Mouse (Mus musculus) hematopoietic stem cell, adult 5-6 weeks (primary cell): Measurements from ENCODE around the gene Tank. TPM values are rescaled to one million over a fixed set of nuclear protein-coding genes. Genes with fewer than 3 reads are reported as not detected.

Source experiments
- ATAC-seq, 2 experiments: fragments of 125-278 bp in 1 of 2; replicated peaks in 1 of 2; 2 replicates each; pipeline ENCODE4 v1.8.0; 2016 to 2017; ENCODE audit warnings: inconsistent platforms in 2 of 2, mild to moderate bottlenecking in 2 of 2, moderate number of reproducible peaks in 2 of 2, low read depth in 1 of 2, moderate TSS enrichment in 1 of 2; ENCODE audit not compliant: low FRiP score in 2 of 2, poor library complexity in 2 of 2, severe bottlenecking in 2 of 2, insufficient read depth in 1 of 2, low TSS enrichment in 1 of 2
- total RNA-seq: library from RNA; stranded (forward); fragments of 172-1452, 232-1000 nt; gene quantifications from 2 replicates; pipeline ENCODE4 v1.2.3, GENCODE M21; 2017

Gene Tank
- total RNA-seq, 1 experiment from 2014 or later, result 69.9 TPM

GRCm38 (mm10) chr2:61630864-61631555, 52.6 kb downstream of the Tank start:
- ATAC-seq, result no peak

- ATAC-seq, result no peak
These were observed 56.7 kb downstream of the Tank start for GRCm38 (mm10) chr2:61635099-61635498.

DNA sequence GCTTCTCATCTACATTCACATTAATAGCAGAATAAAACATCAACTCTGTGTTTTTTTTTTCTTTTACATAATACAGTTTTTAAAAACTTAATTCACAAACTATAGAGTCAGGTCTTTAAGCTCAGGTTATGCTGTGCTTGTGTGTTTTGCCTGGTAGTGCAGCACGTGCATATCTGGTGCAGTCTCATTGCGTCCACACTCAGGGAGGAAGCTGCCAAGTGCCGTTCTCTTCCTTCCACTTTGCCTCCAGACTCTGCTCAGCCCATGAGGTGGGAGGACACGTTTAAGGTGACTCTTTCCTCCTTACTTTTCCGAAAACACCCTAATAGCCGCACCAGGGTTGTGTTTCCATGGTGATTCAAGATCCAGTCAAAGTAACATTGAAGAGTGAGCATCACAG, 59.8 kb downstream of the Tank start:
- peak; percentile 75 to 77; a peak in 3 of 4 replicates for ATAC-seq

- ATAC-seq, result peak; percentile 81 to 88; a peak in 3 of 4 replicates
These were observed 64.3 kb downstream of the Tank start for GRCm38 (mm10) chr2:61642452-61643368.

GRCm38 (mm10) chr2:61651206-61651605, 72.8 kb downstream of the Tank start:
- no peak for ATAC-seq

DNA sequence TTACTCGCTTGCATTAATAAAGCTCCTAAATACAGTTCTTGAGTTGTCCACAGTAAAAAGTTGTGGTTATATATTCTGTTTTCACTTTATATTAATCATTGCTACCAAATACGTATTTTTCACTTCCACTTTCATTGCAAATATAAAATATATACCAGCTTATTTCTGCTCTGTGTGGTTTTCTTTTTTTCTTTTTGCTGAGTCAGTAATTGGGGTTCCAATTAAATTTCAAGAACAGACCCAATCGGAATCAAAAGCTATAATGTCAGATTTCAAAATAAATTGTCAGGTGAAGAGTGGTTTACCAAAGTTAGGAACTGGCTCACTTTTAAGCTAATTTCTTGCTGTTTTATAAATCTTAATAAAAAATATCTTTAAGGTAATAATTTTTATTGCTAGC, 73.3 kb downstream of the Tank start:
- ATAC-seq, result no peak

DNA sequence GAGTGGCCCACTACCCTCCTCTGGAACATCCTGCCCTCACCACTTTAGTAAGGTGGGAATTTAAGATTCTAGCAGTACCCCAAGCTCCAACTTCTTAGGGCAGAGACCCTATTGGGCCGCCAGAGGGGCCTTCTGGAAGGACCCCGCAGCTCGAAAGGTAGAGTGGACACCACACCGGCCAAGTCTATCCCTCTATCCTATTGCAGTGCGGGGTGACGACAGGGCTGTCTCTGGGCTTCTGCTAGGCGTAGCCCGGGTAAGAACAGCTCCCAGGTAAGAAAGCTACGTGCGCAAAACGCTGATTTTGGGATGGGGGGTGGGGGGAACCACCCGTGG, 76.6 kb downstream of the Tank start:
- 0 out of 4 replicates have a peak, but pooled peaks of 1 of the 2 experiments have one; percentile 2 for ATAC-seq

DNA sequence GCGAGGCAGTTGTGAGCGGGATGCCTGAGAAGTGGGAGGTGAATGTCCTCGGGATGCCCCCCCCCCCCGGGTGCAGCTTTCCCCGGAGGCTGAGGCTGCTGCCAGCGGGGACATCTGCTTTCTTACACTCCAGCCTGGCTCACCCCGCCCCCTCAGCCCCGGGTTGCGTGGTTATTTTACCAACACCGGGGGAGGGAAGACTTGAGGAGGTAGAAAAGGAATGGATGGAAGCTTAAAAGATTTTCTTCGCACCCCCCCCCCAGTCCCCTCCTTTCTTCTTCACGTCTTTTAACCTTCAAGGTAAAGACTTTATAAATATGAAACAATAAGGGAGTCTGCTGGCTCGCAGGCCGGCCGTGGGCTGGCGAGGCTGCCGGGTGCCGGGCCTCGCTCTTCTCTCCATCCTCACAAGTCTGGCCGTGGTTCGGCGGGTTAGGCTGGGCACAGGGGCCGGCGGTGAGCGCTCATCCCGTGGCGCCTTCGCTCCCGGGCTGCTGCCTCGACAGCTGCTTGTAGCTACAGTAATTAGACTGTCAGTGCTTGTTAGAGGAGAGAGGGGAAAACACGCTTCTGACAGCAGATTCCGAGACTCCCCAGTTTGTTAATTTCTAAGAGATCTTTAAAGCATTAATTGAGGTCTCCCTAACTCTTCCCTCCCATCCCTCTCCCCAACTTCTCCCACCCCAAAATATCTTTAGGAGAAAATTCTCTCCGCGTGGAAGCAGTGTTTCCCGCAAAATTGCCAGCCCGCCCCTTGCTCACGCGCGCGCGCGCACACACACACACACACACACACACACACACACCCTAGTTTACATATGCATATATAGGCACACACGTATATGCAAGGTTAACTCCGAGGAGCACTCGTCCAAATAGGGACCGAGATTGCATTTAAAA, 77.2 kb downstream of the Tank start:
- peak; percentile 25 to 37; a peak in 1 of 4 replicates for ATAC-seq

DNA sequence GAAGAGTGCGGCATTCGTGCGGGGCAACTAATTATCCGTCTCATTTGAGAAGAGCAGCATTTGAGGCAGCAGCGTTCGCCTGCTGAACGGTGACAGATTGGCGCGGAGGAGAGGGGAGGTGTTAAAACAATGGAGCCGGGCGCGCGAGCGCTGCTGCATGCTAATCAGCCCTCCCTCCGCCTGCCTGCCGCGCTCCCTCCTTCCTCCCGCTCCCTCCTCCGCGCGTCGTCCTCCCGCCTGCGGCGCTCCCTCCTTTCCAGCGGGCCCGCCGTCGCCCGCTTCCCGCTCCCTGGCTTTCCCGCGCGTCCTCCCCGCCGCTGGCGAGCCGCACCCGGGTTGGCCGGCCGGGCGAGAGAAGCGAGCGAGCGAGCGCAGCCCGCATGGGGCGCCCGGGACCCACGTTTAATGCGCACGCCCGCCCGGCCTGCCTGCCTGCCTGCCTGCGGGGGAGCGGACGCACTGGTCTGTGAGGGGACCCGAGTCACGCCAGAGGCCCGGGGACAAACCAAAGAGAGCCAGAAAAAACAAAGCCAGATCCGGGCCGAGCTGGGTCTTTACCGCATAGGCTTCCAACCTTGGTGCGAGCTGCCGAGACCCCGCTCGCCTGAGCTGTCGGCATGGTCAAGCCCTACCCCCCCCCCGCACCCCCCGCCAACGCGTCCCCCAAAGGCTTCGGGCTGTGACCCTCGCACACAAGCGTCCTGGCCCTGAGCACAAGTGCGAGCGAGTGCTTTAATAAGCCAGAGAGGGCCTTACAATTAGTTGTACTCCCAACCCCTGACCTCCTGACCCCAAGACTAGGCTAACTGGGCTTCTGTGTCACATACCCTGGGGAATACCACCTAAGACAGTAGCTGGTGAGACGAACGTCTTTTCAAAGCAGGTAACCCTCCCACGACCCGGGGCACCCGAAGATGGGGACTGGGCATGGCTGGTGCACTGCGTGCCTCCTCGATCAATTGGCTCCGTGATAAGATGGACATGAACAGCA, 78.3 kb downstream of the Tank start:
- ATAC-seq, result peak; percentile 66 to 68

DNA sequence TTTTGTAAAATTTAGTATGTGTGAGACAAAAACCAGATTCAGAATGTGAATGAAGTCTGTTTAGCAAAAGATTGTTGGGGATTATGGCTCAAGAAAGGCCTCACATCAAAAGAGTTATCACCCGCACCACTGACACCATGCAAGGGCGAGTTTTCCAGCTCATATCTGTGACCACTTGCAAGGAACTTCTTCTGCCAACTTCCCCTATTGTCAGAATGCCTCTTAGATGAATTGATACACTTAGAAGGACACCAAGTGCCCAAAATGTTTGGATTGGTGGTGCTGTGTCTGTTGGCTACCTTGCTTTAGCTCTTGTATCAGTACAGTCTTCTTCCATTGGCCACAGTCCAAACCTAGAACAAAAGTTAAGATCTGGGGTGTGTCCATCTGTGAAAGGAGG, 80.9 kb downstream of the Tank start:
- no peak for ATAC-seq

DNA sequence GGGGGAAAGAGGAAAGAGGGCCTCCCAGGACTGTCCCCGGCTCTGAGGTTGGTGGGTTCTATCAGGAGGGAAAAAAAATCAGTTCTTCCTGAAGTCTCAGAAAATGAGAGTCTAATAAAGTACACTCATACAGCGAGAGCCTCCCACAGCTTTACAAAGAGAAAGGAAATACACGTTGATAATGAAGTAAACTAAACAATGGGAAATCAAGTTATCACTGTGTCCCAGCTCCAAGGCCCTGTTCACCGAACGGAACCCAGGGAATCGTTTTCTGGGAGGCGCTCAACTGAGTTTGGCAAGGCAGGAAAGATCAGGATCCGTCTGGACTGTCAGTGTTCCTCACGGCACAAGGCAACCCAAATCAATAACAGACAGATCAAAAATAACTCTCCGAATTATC, 84.4 kb downstream of the Tank start:
- ATAC-seq, result no peak

- ATAC-seq, result no peak
These were observed 85.3 kb downstream of the Tank start for GRCm38 (mm10) chr2:61663573-61664241.

- ATAC-seq, result no peak
These were observed 89.0 kb downstream of the Tank start for GRCm38 (mm10) chr2:61667420-61667819.

- peak; percentile 75 to 81; a peak in 3 of 4 replicates for ATAC-seq
These were observed 89.9 kb downstream of the Tank start for GRCm38 (mm10) chr2:61668260-61668659.

DNA sequence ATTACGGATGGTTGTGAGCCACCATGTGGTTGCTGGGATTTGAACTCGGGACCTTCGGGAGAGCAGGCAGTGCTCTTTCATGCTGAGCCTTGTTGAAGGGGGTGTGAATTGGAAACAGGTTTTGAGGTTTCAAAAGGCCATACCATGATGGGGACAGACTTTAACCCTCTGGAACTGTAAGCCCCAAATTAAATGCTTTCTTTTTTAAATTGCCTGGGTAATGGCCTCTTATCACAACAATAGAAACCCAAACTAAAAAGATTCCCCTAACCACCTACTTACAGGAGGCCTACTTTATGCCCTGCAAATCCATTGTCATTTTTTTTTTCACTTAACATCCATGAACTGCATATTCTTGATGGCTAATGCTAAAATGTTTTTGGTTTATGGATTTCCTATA, 96.2 kb downstream of the Tank start:
- no peak for ATAC-seq

- peak; percentile 71; a peak in 2 of 4 replicates for ATAC-seq
These were observed 103.2 kb downstream of the Tank start for GRCm38 (mm10) chr2:61681572-61681971.
